Mouse (Mus musculus) spleen, adult 18-20 months (tissue): Measurements from ENCODE around the gene 4930438A08Rik.
"Not testable (repeated sequence)": the region's sequence is repeated elsewhere in the genome, so short reads cannot be mapped to it uniquely, and the experiment has no call there.

Experiments
- DNase-seq, 2 experiments: peaks; one replicate each; pipeline ENCODE4 v3.0.0; 2022; ENCODE audit warnings: mixed read lengths in 2 of 2

Gene 4930438A08Rik

GRCm38 (mm10) chr11:58282518-58282917, 7.9 kb downstream of the 4930438A08Rik start:
- DNase-seq, result no peak

GRCm38 (mm10) chr11:58289992-58290682, 15.5 kb downstream of the 4930438A08Rik start:
- no peak for DNase-seq

DNA sequence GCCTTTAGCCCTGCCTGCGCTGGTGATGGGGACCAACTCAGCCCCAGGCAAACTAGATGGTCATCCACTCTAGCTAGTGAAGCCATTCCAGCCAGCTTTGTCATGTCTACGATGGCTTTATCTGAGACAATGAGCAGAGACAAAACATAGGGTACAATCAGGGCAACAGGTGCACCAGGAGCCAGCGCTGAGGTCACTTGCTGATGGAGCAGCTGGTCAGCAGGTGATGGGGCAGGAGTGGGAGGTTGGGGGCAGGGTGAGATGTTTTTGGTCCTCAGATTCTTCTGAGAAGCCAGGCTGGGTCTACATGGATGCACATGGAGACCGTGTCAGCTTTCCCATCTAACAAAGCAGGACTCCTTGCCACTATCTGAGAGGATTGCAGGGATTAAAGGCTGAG, 16.2 kb downstream of the 4930438A08Rik start:
- DNase-seq, result no peak

GRCm38 (mm10) chr11:58292791-58293190, 18.2 kb downstream of the 4930438A08Rik start:
- DNase-seq, result no peak

DNA sequence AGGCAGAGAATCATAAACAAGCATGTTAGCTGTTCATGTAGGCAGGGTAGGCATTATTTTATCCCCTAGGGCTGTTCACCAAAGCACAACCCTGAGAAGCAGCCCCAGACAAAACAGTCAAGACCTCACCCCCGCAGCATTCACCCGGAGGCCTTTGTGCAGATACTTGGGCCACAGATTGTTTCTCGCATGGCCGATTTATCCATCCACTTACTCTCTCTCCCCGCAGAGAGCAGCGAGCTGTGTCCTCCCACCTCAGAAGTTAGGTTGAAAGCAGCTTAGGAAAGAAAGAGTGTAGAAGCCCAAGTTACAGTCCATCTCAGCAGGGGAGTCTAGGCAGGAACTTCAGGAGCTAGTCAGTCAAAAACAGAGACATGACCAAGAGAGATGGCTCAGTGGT, 22.8 kb downstream of the 4930438A08Rik start:
- DNase-seq, result no peak

- peak; percentile 22 to 49 for DNase-seq
Observed at GRCm38 (mm10) chr11:58301057-58301456, 26.5 kb downstream of the 4930438A08Rik start.

DNA sequence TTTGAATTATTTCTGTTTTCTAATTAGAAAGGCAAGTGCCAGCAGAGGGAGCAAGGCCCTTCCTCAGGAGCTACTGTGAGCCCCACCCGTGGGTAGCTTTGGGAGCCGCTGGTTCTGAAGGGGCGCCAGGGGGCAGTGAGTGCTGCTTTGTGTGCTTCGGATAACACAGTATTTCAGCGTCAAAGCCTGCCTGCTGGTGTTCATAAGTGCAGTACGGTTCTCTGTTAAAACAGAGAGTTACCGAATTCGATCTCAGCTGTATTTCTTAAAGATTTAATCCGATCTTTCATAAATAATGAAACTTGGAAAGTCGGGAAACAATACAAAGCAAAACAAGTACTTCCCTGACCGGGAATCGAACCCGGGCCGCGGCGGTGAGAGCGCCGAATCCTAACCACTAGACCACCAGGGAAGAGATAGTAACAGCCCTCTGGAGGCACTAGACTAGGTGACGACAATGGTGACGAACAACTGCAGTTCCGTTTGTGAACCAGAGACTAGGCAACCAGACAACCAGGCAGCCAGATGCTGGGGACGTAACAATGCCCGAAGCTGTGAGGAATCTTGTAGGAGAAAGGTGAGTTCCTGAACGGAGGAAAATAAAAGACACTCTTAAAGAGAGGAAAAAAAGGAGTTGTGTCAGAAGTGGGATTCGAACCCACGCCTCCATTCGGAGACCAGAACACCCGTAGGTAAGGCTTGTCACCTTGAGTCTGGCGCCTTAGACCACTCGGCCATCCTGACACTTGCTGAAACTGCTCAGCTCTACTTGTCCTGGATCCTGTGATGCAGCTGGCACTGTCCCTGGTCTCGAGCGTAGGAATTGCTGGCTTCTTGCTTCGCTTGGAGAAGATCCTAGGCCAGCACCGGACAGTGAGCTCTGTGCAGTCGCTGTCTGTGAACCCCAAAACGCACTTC, 27.5 kb downstream of the 4930438A08Rik start:
- DNase-seq, result peak; percentile 88 to 96

DNA sequence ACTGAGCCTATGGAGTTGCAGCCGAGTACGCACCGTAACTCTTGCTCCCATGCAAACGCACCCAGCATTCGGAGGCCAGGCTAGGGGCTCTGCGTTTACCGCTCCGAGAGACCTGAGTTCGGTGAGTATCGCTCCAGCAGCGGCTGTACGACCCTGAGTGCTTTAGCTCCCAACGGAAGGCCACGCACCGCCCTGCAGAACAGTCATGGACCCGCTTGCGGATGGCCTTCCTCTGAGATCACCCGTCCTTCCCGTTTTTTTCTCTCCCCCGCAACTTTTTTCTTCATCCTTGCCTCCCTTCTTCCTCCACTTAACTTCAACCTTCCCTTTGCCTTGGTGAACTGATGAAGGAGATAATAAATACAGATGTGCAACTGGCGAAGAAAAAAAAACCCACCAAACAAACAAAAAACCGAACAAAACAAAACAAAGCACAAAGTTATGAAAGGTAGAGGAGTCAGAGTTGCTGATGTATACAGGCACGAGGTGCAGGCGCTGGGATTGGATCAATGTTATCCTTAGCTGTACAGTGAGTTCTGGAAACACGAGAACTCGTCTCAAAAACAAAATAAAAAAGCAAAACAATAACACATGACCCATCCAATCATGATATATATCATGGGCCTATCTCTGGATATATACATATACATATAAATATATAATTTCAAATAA, 28.3 kb downstream of the 4930438A08Rik start:
- no peak for DNase-seq

GRCm38 (mm10) chr11:58303594-58303993, 29.0 kb downstream of the 4930438A08Rik start:
- DNase-seq, result no peak

DNA sequence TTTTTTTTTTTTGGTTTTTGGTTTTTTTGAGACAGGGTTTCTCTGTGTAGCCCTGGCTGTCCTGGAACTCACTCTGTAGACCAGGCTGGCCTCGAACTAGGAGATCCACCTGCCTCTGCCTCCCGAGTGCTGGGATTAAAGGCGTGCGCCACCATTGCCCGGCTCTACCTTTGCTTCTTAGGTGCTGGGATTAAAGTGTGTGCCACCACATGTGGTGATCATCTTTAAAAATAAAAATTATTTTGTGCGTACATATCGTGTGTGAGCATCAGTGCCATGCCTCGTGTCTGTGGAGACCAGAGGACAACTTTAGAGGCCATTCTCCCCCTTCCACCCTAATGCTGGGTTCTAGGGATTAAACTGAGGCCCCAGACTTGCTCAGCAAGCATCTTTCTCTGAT, 30.7 kb downstream of the 4930438A08Rik start:
- not testable (repeated sequence) for DNase-seq

DNA sequence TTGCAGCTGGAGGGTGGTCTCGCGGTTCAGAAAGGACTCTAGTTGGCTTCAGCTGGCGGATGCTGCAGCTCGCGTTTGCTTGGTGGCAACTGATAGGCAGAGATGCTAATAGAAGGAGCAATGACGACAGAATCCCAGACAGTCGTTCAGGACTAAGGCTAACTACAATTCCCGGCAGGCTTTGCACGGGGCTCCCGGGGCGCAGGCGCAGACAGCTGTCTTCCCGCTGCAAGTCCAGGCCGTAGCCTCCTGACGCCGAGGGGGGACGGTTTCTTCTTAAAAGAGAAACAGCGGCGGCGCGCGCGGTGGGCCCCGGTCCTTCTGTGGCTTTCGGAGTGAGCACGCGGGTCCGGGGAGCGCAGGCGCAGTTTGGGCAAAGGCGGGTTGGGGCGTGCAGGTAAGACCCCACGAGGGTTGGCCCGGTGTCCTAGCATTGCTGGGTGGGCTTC, 32.3 kb downstream of the 4930438A08Rik start, which contains the start of gene Zfp692:
Zfp692 (plus strand) TSS at position 210 of the 449 bp plus-strand sequence.
- peak; percentile 85 to 90 for DNase-seq

GRCm38 (mm10) chr11:58307411-58308080, 32.9 kb downstream of the 4930438A08Rik start:
- peak; percentile 32 to 50 for DNase-seq

DNA sequence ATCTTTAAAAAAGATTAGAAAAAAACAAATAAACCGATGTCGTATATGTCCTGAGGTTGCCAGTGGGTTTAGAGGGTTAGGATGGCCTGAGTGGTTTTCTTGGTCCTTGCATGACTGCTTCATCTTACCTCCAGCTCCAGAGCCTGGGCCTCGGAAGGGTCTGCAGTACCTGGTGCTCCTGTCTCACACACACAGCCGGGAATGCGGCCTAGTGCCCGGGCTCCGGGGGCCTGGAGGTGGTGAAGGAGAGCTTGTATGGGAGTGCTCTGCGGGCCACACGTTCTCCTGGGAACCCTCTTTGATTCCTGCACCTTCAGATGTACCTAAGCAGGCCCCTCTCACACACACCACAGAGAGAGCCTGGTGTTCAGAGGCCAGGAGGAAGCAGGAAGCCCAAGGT, 34.1 kb downstream of the 4930438A08Rik start:
- no peak for DNase-seq

DNA sequence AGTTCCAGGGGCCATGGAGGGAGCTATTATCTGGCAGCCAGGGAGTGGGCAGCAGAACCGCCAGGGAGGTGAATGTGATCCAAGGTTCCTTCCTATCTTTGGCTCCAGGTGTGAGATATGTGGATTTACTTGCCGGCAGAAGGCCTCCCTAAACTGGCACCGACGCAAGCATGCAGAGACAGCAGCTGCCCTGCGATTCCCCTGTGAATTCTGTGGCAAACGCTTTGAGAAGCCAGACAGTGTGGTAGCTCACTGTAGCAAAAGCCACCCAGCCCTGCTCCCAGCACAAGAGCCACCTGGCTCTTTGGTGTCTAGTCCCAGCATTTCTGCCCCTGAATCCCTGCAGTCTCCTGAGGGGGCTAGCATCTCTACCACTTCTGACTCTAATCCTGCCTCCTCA, 39.5 kb downstream of the 4930438A08Rik start:
- DNase-seq, result no peak

GRCm38 (mm10) chr11:58315536-58316168, 41.1 kb downstream of the 4930438A08Rik start:
- no peak for DNase-seq

GRCm38 (mm10) chr11:58316344-58316743, 41.7 kb downstream of the 4930438A08Rik start:
- no peak for DNase-seq

- DNase-seq, result no peak
Observed at GRCm38 (mm10) chr11:58316768-58317390, 42.3 kb downstream of the 4930438A08Rik start.

DNA sequence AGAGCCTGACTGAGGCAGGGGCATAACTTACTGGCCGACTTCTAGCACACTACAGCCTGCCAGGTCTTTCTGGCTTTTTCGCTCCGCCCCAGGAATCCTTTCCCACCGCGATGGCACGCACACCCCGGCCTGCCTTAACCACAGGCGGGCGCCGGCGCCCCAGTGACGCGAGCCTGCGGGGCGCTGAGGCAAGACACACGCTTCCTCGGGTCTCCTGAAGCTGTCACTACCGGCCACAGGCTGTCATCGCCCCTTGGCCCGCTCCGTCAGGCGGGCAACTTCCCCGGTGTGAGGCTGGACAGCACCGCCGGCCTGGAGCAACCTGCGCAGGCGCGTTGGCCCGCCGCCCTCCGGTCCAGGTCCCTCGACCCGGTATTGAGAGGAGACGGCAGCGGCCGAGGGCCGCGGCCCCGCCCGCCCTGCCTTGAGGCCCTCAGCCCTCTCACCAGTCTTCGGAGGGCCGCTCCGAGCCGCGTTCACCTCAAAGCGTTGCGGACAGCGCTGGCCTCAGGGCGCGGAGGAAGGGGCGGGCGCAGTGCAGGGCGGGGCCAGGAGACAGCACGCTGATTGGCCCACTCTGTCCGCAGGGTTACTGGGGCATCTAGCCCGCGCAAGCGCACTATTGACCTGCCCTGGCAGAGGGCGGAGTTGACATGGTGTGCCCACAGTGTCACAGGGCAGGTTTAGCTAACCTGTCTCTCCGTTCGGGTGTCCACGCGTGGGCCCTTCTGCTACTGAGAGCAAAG, 48.4 kb downstream of the 4930438A08Rik start:
- peak; percentile 94 to 97 for DNase-seq

DNA sequence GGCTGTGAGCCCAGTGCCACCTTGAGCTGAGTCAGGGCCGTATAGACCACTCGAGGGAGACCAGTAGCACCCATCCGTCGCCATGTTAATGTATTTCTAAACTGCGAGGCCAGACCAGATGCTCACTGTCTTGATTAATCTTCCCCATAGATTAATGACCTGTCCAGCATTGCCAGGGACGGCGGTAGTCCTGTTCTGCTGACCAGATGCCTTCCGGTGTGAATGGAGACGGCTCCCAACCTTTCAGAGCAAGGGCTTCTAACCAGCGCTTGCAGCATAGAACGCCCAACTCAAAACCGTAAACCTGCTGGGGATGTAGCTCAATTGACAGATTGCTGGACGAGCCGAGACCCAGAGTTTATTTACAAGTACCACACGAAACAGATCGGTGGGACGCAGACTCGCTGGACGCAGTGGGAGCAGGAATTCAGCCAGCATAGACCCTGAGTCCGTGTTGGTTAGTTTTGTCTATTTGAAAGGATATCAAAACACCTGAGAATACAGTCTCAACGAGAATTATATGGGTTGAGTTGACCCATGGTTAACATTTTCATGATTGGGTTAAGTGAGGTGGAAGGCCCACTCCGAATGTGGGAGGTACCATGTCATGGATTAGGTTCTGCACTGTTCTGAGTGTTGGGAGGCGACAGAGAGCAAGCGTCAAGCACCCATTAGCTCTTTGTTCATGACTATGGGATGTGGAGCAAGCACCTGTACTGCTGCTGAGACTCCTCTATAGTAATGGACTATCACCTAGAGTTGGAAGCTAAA, 49.2 kb downstream of the 4930438A08Rik start:
- DNase-seq, result peak in 1 of 2 experiments; percentile 15
